Mouse (Mus musculus) forebrain, embryonic 16.5 days (tissue): ENCODE results near the gene Fan1. TPM values are rescaled to one million over a fixed set of nuclear protein-coding genes. Genes with fewer than 3 reads are reported as not detected.

ENCODE experiments used
- ATAC-seq: fragments of 200-750 bp; cut with Nextera tagmentation; 2 replicates; pipeline ENCODE4 v1.8.0; 2017; ENCODE audit warnings: mild to moderate bottlenecking, moderate library complexity
- H3K27ac ChIP-seq: fragments of 300-500 bp; sonication (generic); 2 replicates; pipeline ENCODE4 v1.5.1; 2014; ENCODE audit warnings: low read length, control low read depth
- H3K27me3 ChIP-seq: fragments of 300-500 bp; sonication (generic); replicated peaks from 2 replicates; pipeline ENCODE4 v1.6.1; 2014; ENCODE audit warnings: low read length; ENCODE audit not compliant: control insufficient read depth, insufficient read depth
- H3K36me3 ChIP-seq: fragments of 300-500 bp; sonication (generic); 2 replicates; pipeline ENCODE4 v1.6.1; 2014; ENCODE audit not compliant: control insufficient read depth, insufficient read depth
- H3K4me1 ChIP-seq: fragments of 300-500 bp; sonication (generic); replicated peaks from 2 replicates; pipeline ENCODE4 v1.6.1; 2014; ENCODE audit warnings: low read length; ENCODE audit not compliant: control insufficient read depth, insufficient read depth
- H3K4me2 ChIP-seq: fragments of 300-500 bp; sonication (generic); 2 replicates; pipeline ENCODE4 v1.6.1; 2014; ENCODE audit warnings: mild to moderate bottlenecking, low read length, control low read depth
- H3K4me3 ChIP-seq: fragments of 300-500 bp; sonication (generic); replicated peaks from 2 replicates; pipeline ENCODE4 v1.5.1; 2014; ENCODE audit warnings: mild to moderate bottlenecking, low read length, control low read depth
- H3K9ac ChIP-seq: fragments of 300-500 bp; sonication (generic); replicated peaks from 2 replicates; pipeline ENCODE4 v1.6.1; 2014; ENCODE audit warnings: low read depth, low read length, control low read depth
- H3K9me3 ChIP-seq: fragments of 300-500 bp; sonication (generic); 2 replicates; pipeline ENCODE4 v1.6.1; 2016; ENCODE audit warnings: low read length; ENCODE audit not compliant: control insufficient read depth
- WGBS: fragments of 180-500 bp; shearing (Covaris S2); extraction: QIAGEN DNeasy Blood & Tissue Kit; methylation state at CpG from one replicate; pipeline ENCODE4 v1.1.7; 2014; 5-methylcytosine and 5-hydroxymethylcytosine counted together
- polyA plus RNA-seq: library from polyadenylated mRNA; unstranded; fragments of >200 nt; fragmentation: Nextera tagmentation; extraction: Ambion mirVana; gene quantifications from 2 replicates; pipeline ENCODE4 v1.2.1, GENCODE M21; 2015

The Fan1 gene
- polyA plus RNA-seq, 1 experiment from 2014 or later = 7.8 TPM

DNA sequence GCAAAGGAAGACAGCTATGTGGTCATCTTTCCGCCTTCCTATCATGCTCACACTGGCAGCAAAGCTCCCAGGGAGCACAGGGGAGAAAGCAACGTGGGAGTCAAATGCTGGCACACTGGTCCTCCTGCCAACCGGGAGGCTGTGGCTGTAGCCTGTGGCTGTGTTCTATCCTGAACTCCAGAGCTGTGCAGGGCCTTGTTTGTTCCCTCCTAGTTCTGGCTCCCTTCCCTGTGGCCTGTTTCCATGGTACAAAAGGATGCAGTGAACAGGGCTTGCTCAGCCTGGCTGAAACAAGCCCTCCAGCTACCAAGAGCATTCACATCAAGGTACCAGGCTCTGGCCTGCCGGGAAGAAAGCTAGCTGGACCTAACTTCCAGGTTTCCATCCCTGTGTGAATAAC lies 22.8 kb downstream of the Fan1 start:
- peak; percentile 92 for ATAC-seq
- Histone ChIP-seq H3K27ac (peak overlapping the region; percentile 53), H3K36me3 (no peaks in the 10 kb centered on the region; the same call in 1 of the 2 replicates), H3K4me2 (no peak overlapping the region), H3K4me3 (no peak overlapping the region), H3K4me1 (peaks cover 18% of the 10 kb centered on the region), H3K9me3 (0 out of 2 replicates have a peak, but pooled peaks cover 2% of the 10 kb centered on the region), H3K27me3 (no peaks in the 10 kb centered on the region), H3K9ac (0 out of 2 replicates have a peak overlapping the region, but pooled peaks have one; percentile 20)
- WGBS = 46% methylated on average over 4 of the region's 4 CpGs

GRCm38 (mm10) chr7:64349147-64349861 lies 24.6 kb downstream of the Fan1 start:
- H3K4me1 ChIP-seq = peaks cover 15% of the 10 kb centered on the region
- peaks cover 2% of the 10 kb centered on the region; the same call in 1 of the 2 replicates for H3K36me3 ChIP-seq
- H3K9me3 ChIP-seq = no peaks in the 10 kb centered on the region
- WGBS = 73% methylated on average over 15 of the region's 15 CpGs
- H3K27me3 ChIP-seq = no peaks in the 10 kb centered on the region
- no peak overlapping the region; the same call in 1 of the 2 replicates for H3K27ac ChIP-seq
- peak; percentile 31; the same call in 1 of the 2 replicates for ATAC-seq
- H3K4me3 ChIP-seq = no peak overlapping the region
- no peak overlapping the region for H3K9ac ChIP-seq
- no peak overlapping the region for H3K4me2 ChIP-seq

DNA sequence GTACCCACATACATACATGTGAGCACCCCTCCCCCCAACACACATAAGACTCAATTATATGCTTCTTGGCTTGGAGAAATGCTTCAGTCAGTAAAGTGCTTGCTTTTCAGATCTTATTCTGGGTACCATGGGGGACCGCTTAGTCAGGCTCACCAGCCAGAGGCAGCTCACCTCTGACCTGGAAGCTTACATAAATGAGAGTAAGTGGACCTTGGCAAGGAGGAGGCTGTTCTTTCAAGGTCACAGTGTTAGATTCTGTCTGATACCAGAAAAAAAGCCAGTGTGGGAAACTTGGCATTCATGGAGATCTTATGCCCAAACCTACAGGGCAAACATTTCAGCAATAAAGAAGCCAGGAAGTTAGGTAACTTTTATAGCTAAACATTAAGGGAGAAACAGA lies 26.1 kb downstream of the Fan1 start:
- peaks cover 13% of the 10 kb centered on the region for H3K4me1 ChIP-seq
- H3K4me2 ChIP-seq = no peak overlapping the region
- no peak for ATAC-seq
- no peak overlapping the region for H3K4me3 ChIP-seq
- H3K27ac ChIP-seq = no peak overlapping the region
- H3K36me3 ChIP-seq = peaks cover 2% of the 10 kb centered on the region; the same call in 1 of the 2 replicates
- H3K27me3 ChIP-seq = no peaks in the 10 kb centered on the region
- H3K9ac ChIP-seq = no peak overlapping the region
- 93% methylated on average over 1 of the region's 1 CpGs for WGBS
- H3K9me3 ChIP-seq = no peaks in the 10 kb centered on the region

GRCm38 (mm10) chr7:64332686-64333085 lies 41.2 kb downstream of the Fan1 start:
- 86% methylated on average over 1 of the region's 1 CpGs for WGBS

GRCm38 (mm10) chr7:64331309-64331708 lies 42.6 kb downstream of the Fan1 start:
- Histone ChIP-seq H3K27ac (no peak overlapping the region), H3K9me3 (no peaks in the 10 kb centered on the region), H3K4me1 (peaks cover 3% of the 10 kb centered on the region; the same call in 1 of the 2 replicates), H3K36me3 (0 out of 2 replicates have a peak, but pooled peaks cover 6% of the 10 kb centered on the region), H3K4me2 (no peak overlapping the region), H3K27me3 (no peaks in the 10 kb centered on the region), H3K4me3 (no peak overlapping the region), H3K9ac (no peak overlapping the region)
- no peak for ATAC-seq
- 93% methylated on average over 3 of the region's 3 CpGs for WGBS

More at GRCm38 (mm10) chr7:64332686-64333085, 41.2 kb downstream of the Fan1 start:
- H3K4me1 ChIP-seq = peaks cover 3% of the 10 kb centered on the region; the same call in 1 of the 2 replicates
- H3K9ac ChIP-seq = no peak overlapping the region
- 0 out of 2 replicates have a peak, but pooled peaks cover 7% of the 10 kb centered on the region for H3K36me3 ChIP-seq
- no peaks in the 10 kb centered on the region for H3K27me3 ChIP-seq
- no peak overlapping the region for H3K4me3 ChIP-seq
- no peak overlapping the region for H3K27ac ChIP-seq
- H3K4me2 ChIP-seq = no peak overlapping the region
- no peak for ATAC-seq
- H3K9me3 ChIP-seq = no peaks in the 10 kb centered on the region

DNA sequence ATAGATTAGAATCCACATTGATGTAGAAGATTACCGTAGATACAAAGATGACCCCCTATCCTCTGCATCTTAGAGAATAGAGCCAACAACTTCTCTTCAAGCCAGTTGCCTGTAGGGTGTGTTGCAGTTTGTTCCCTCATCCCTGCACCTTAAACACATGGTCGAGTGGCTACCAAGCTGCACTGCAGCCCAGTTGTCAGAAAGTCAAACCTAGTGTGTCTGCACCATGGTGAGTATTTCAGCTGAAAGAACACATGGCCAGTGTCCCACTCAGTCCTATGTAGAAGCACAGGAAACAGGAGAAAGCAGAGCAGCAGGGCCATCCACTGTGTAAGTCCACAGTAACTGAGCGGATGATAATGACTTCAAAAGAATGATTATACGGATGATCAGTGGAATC lies 46.4 kb downstream of the Fan1 start:
- WGBS = 85% methylated on average over 4 of the region's 4 CpGs
- no peak overlapping the region for H3K27ac ChIP-seq
- 0 out of 2 replicates have a peak, but pooled peaks cover 3% of the 10 kb centered on the region for H3K36me3 ChIP-seq
- H3K9me3 ChIP-seq = no peaks in the 10 kb centered on the region
- no peak overlapping the region for H3K4me2 ChIP-seq
- no peak overlapping the region for H3K9ac ChIP-seq
- H3K4me1 ChIP-seq = no peaks in the 10 kb centered on the region; the same call in 1 of the 2 replicates
- ATAC-seq = no peak
- H3K4me3 ChIP-seq = no peak overlapping the region
- no peaks in the 10 kb centered on the region for H3K27me3 ChIP-seq

- ATAC-seq = peak; percentile 83
- no peaks in the 10 kb centered on the region for H3K4me1 ChIP-seq
- H3K4me2 ChIP-seq = no peak overlapping the region
- H3K27ac ChIP-seq = no peak overlapping the region
- no peak overlapping the region for H3K9ac ChIP-seq
- no peak overlapping the region for H3K4me3 ChIP-seq
- no peaks in the 10 kb centered on the region for H3K27me3 ChIP-seq
- H3K36me3 ChIP-seq = 0 out of 2 replicates have a peak, but pooled peaks cover 3% of the 10 kb centered on the region
- 4% methylated on average over 1 of the region's 1 CpGs for WGBS
- no peaks in the 10 kb centered on the region for H3K9me3 ChIP-seq
Observed at GRCm38 (mm10) chr7:64326892-64327291, 47.0 kb downstream of the Fan1 start.

DNA sequence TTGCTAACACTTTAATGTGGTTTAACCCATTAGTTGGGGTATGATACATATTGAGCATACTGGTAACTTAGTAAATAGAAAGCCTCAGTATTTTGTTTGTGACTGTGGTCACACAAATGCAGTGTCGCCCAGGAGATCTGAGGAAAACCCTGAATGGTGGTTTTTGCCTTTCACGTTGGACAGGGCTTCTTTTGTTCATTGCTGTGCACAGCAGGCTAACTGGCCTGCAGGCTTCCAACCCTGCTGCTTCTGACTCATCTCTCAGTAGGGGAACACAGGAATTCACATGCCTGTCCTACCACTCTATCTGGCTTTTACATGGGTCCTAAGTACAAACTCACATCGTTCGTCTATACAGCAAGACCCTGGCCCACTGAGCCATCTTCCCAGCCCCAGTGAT lies 52.2 kb downstream of the Fan1 start:
- WGBS = 62% methylated on average over 4 of the region's 4 CpGs
- Histone ChIP-seq H3K27me3 (no peaks in the 10 kb centered on the region), H3K4me2 (no peak overlapping the region), H3K9ac (no peak overlapping the region), H3K4me3 (no peak overlapping the region), H3K36me3 (peaks cover 3% of the 10 kb centered on the region), H3K9me3 (no peaks in the 10 kb centered on the region), H3K27ac (no peak overlapping the region), H3K4me1 (no peaks in the 10 kb centered on the region)
- ATAC-seq = no peak

DNA sequence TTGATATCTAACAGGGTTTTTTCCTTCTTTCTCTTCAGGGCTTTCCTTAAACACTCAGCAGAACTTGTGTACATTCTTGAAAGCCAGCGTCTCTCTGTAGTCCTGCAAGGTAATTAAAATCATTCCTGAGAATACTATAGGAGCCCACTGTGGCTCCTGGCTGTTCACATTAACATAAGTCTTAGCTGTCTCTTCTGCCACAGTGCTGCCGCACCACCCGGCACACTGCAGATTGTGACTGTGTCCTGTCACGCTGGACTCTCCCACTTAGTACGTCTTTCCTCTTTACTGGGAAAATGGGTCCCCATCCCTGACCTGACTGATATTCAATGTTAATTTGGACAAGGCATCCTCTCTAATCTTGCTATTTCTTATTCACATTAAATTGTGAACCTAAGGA lies 52.8 kb downstream of the Fan1 start:
- no peaks in the 10 kb centered on the region for H3K27me3 ChIP-seq
- ATAC-seq = no peak
- no peaks in the 10 kb centered on the region for H3K4me1 ChIP-seq
- H3K27ac ChIP-seq = no peak overlapping the region
- H3K36me3 ChIP-seq = peaks cover 3% of the 10 kb centered on the region
- no peak overlapping the region for H3K4me2 ChIP-seq
- H3K4me3 ChIP-seq = no peak overlapping the region
- WGBS = 84% methylated on average over 5 of the region's 5 CpGs
- no peaks in the 10 kb centered on the region for H3K9me3 ChIP-seq
- H3K9ac ChIP-seq = no peak overlapping the region
